Mouse (Mus musculus): Measurements from ENCODE around the gene Prlr. TPM values are rescaled to one million over a fixed set of nuclear protein-coding genes. Genes with fewer than 3 reads are reported as not detected.

Prlr gene
- polyA plus RNA-seq, 1 experiment = 0.13 TPM

- Histone ChIP-seq H3K4me1 (ENCODE audit: control insufficient read depth, insufficient read depth, low read length) (no peaks in the 10 kb centered on the region), H3K4me3 (replicated peaks; ENCODE audit: extremely low read depth, low read depth, low read length) (no peak overlapping the region)
- TF ChIP-seq CTCF (IDR thresholded peaks at IDR 0.05; ENCODE audit: insufficient read depth, low read length) (no peak), POLR2A (IDR thresholded peaks at IDR 0.05; ENCODE audit: borderline replicate concordance, extremely low read depth, low read depth, low read length) (no peak)
- WGBS = 72% methylated on average over 1 of the region's 1 CpGs
- DNase-seq = no peak
Observed at GRCm38 (mm10) chr15:10252526-10252925, 75.5 kb downstream of the Prlr start.

- no peak for DNase-seq
- Histone ChIP-seq H3K4me3 (replicated peaks; ENCODE audit: extremely low read depth, low read depth, low read length) (no peak overlapping the region), H3K4me1 (ENCODE audit: control insufficient read depth, insufficient read depth, low read length) (no peaks in the 10 kb centered on the region)
- TF ChIP-seq POLR2A (IDR thresholded peaks at IDR 0.05; ENCODE audit: borderline replicate concordance, extremely low read depth, low read depth, low read length) = no peak
- TF ChIP-seq CTCF (IDR thresholded peaks at IDR 0.05; ENCODE audit: insufficient read depth, low read length) = no peak
- WGBS = 88% methylated on average over 2 of the region's 2 CpGs
Observed at GRCm38 (mm10) chr15:10262219-10262618, 85.2 kb downstream of the Prlr start.

GRCm38 (mm10) chr15:10262641-10263040 lies 85.6 kb downstream of the Prlr start:
- no peak for DNase-seq
- no peak overlapping the region for H3K4me3 ChIP-seq (replicated peaks; ENCODE audit: extremely low read depth, low read depth, low read length)
- H3K4me1 ChIP-seq (ENCODE audit: control insufficient read depth, insufficient read depth, low read length) = no peaks in the 10 kb centered on the region
- WGBS = 85% methylated on average over 1 of the region's 1 CpGs
- TF ChIP-seq CTCF (IDR thresholded peaks at IDR 0.05; ENCODE audit: insufficient read depth, low read length) (no peak), POLR2A (IDR thresholded peaks at IDR 0.05; ENCODE audit: borderline replicate concordance, extremely low read depth, low read depth, low read length) (no peak)

- WGBS = 53% methylated on average over 3 of the region's 3 CpGs
Observed at GRCm38 (mm10) chr15:10263420-10263819, 86.4 kb downstream of the Prlr start.

GRCm38 (mm10) chr15:10264885-10265284 lies 87.8 kb downstream of the Prlr start:
- WGBS = 69% methylated on average over 5 of the region's 5 CpGs

More at GRCm38 (mm10) chr15:10263420-10263819, 86.4 kb downstream of the Prlr start:
- Histone ChIP-seq H3K4me3 (replicated peaks; ENCODE audit: extremely low read depth, low read depth, low read length) (no peak overlapping the region), H3K4me1 (ENCODE audit: control insufficient read depth, insufficient read depth, low read length) (no peaks in the 10 kb centered on the region)
- TF ChIP-seq CTCF (IDR thresholded peaks at IDR 0.05; ENCODE audit: insufficient read depth, low read length) (no peak), POLR2A (IDR thresholded peaks at IDR 0.05; ENCODE audit: borderline replicate concordance, extremely low read depth, low read depth, low read length) (no peak)
- DNase-seq = no peak

GRCm38 (mm10) chr15:10267251-10267650 lies 90.2 kb downstream of the Prlr start:
- no peak for DNase-seq
- no peak overlapping the region for H3K4me3 ChIP-seq (replicated peaks; ENCODE audit: extremely low read depth, low read depth, low read length)
- WGBS = 31% methylated on average over 3 of the region's 3 CpGs
- no peak for TF ChIP-seq CTCF (IDR thresholded peaks at IDR 0.05; ENCODE audit: insufficient read depth, low read length)
- no peak for TF ChIP-seq POLR2A (IDR thresholded peaks at IDR 0.05; ENCODE audit: borderline replicate concordance, extremely low read depth, low read depth, low read length)
- H3K4me1 ChIP-seq (ENCODE audit: control insufficient read depth, insufficient read depth, low read length) = no peaks in the 10 kb centered on the region

More at GRCm38 (mm10) chr15:10264885-10265284, 87.8 kb downstream of the Prlr start:
- H3K4me1 ChIP-seq (ENCODE audit: control insufficient read depth, insufficient read depth, low read length) = no peaks in the 10 kb centered on the region
- no peak for DNase-seq
- TF ChIP-seq POLR2A (IDR thresholded peaks at IDR 0.05; ENCODE audit: borderline replicate concordance, extremely low read depth, low read depth, low read length) (no peak), CTCF (IDR thresholded peaks at IDR 0.05; ENCODE audit: insufficient read depth, low read length) (no peak)
- no peak overlapping the region for H3K4me3 ChIP-seq (replicated peaks; ENCODE audit: extremely low read depth, low read depth, low read length)

GRCm38 (mm10) chr15:10276386-10276785 lies 99.3 kb downstream of the Prlr start:
- no peak for TF ChIP-seq CTCF (IDR thresholded peaks at IDR 0.05; ENCODE audit: insufficient read depth, low read length)
- Histone ChIP-seq H3K4me3 (replicated peaks; ENCODE audit: extremely low read depth, low read depth, low read length) (no peak overlapping the region), H3K4me1 (ENCODE audit: control insufficient read depth, insufficient read depth, low read length) (no peaks in the 10 kb centered on the region)
- no peak for DNase-seq

GRCm38 (mm10) chr15:10277461-10277860 lies 100.4 kb downstream of the Prlr start:
- Histone ChIP-seq H3K4me3 (replicated peaks; ENCODE audit: extremely low read depth, low read depth, low read length) (no peak overlapping the region), H3K4me1 (ENCODE audit: control insufficient read depth, insufficient read depth, low read length) (no peaks in the 10 kb centered on the region)
- DNase-seq = no peak
- no peak for TF ChIP-seq CTCF (IDR thresholded peaks at IDR 0.05; ENCODE audit: insufficient read depth, low read length)
- no peak for TF ChIP-seq POLR2A (IDR thresholded peaks at IDR 0.05; ENCODE audit: borderline replicate concordance, extremely low read depth, low read depth, low read length)
- 71% methylated on average over 4 of the region's 4 CpGs for WGBS

GRCm38 (mm10) chr15:10281546-10281945 lies 104.5 kb downstream of the Prlr start:
- TF ChIP-seq POLR2A (IDR thresholded peaks at IDR 0.05; ENCODE audit: borderline replicate concordance, extremely low read depth, low read depth, low read length) (no peak), CTCF (IDR thresholded peaks at IDR 0.05; ENCODE audit: insufficient read depth, low read length) (no peak)
- Histone ChIP-seq H3K4me1 (ENCODE audit: control insufficient read depth, insufficient read depth, low read length) (no peaks in the 10 kb centered on the region), H3K4me3 (replicated peaks; ENCODE audit: extremely low read depth, low read depth, low read length) (no peak overlapping the region)
- DNase-seq = peak; percentile 6
- WGBS = 58% methylated on average over 5 of the region's 5 CpGs

GRCm38 (mm10) chr15:10283661-10284060 lies 106.6 kb downstream of the Prlr start:
- no peak for DNase-seq
- no peak overlapping the region for H3K4me3 ChIP-seq (replicated peaks; ENCODE audit: extremely low read depth, low read depth, low read length)
- H3K4me1 ChIP-seq (ENCODE audit: control insufficient read depth, insufficient read depth, low read length) = no peaks in the 10 kb centered on the region
- TF ChIP-seq POLR2A (IDR thresholded peaks at IDR 0.05; ENCODE audit: borderline replicate concordance, extremely low read depth, low read depth, low read length) (no peak), CTCF (IDR thresholded peaks at IDR 0.05; ENCODE audit: insufficient read depth, low read length) (no peak)
